Mouse (Mus musculus) lung, embryonic 16.5 days (tissue): ENCODE data around the gene Olfr975. TPM values are rescaled to one million over a fixed set of nuclear protein-coding genes. Genes with fewer than 3 reads are reported as not detected.
"Not testable (repeated sequence)": the region's sequence is repeated elsewhere in the genome, so short reads cannot be mapped to it uniquely, and the experiment has no call there.

Experiments
- ATAC-seq: fragments of 200-750 bp; cut with Nextera tagmentation; 2 replicates; pipeline ENCODE4 v1.8.0; 2017; ENCODE audit warnings: low read depth, mild to moderate bottlenecking, moderate library complexity
- H3K27ac ChIP-seq: fragments of 300-500 bp; sonication (generic); 2 replicates; pipeline ENCODE4 v1.5.1; 2014; ENCODE audit warnings: mild to moderate bottlenecking, control low read depth, low read length
- H3K27me3 ChIP-seq: fragments of 300-500 bp; sonication (generic); 2 replicates; pipeline ENCODE4 v1.6.1; 2014; ENCODE audit warnings: low read depth, low read length, mixed read lengths; ENCODE audit not compliant: control insufficient read depth, insufficient read depth
- H3K36me3 ChIP-seq: fragments of 300-500 bp; sonication (generic); 2 replicates; pipeline ENCODE4 v1.6.1; 2014; ENCODE audit warnings: low read length; ENCODE audit not compliant: control insufficient read depth, insufficient read depth
- H3K4me1 ChIP-seq: fragments of 300-500 bp; sonication (generic); replicated peaks from 2 replicates; pipeline ENCODE4 v1.6.1; 2014; ENCODE audit warnings: low read length, mixed read lengths; ENCODE audit not compliant: control insufficient read depth, insufficient read depth
- H3K4me2 ChIP-seq: fragments of 300-500 bp; sonication (generic); 2 replicates; pipeline ENCODE4 v1.6.1; 2014; ENCODE audit warnings: low read depth, low read length, control low read depth
- H3K4me3 ChIP-seq: fragments of 300-500 bp; sonication (generic); 2 replicates; pipeline ENCODE4 v1.5.1; 2014; ENCODE audit warnings: mild to moderate bottlenecking, low read length, control low read depth
- H3K9ac ChIP-seq: fragments of 300-500 bp; sonication (generic); 2 replicates; pipeline ENCODE4 v1.6.1; 2014; ENCODE audit warnings: low read length, control low read depth
- H3K9me3 ChIP-seq: fragments of 300-500 bp; sonication (generic); 2 replicates; pipeline ENCODE4 v1.6.1; 2016; ENCODE audit warnings: low read length; ENCODE audit not compliant: control insufficient read depth
- WGBS: fragments of 180-500 bp; shearing (Covaris S2); extraction: QIAGEN DNeasy Blood & Tissue Kit; methylation state at CpG from one replicate; pipeline ENCODE4 v1.1.7; 2014; 5-methylcytosine and 5-hydroxymethylcytosine counted together
- polyA plus RNA-seq: library from polyadenylated mRNA; unstranded; fragments of >200 nt; fragmentation: Nextera tagmentation; extraction: Ambion mirVana; gene quantifications from 2 replicates; pipeline ENCODE4 v1.2.1, GENCODE M21; 2015

The Olfr975 gene
- polyA plus RNA-seq, result not detected in 2 replicates

- H3K36me3 ChIP-seq, result no peaks in the 10 kb centered on the region
- 67% methylated on average over 1 of the region's 1 CpGs for WGBS
- no peak for ATAC-seq
- no peak within 1 kb of the TSS for H3K27ac ChIP-seq
- H3K4me3 ChIP-seq, result no peak within 1 kb of the TSS
- no peaks in the 10 kb centered on the region for H3K4me1 ChIP-seq
- H3K27me3 ChIP-seq, result no peaks in the 10 kb centered on the region
- H3K9me3 ChIP-seq, result no peaks in the 10 kb centered on the region
- no peak within 1 kb of the TSS for H3K9ac ChIP-seq
- H3K4me2 ChIP-seq, result no peak within 1 kb of the TSS
Measured at GRCm38 (mm10) chr9:39951946-39952345, at the start of gene Olfr975. TSS of gene Olfr975 (minus strand) at chr9:39952046.

DNA sequence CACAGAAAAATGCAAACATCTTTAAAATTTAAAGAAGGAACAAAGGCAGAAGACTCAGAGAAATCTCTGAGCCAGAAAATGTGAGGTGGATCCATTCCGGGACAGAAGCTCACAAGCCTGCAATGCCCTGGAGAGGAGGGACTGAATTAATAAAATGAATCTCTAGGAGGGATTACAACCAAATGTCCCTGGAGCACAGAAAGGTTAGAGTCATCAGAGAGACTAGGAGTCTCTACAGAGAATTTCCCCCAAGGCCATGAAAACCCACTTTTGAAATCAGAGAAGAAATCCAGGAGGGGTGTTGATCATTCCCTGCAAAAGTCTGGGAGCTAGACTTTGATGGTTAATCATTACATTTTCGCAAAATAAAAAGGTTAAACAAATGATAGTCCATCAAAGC lies 40.0 kb upstream of the Olfr975 start, which contains the start of gene Olfr978:
Gene Olfr978, plus strand, starts transcription at position 301 of the 400 bp plus-strand sequence.
- H3K9me3 ChIP-seq, result no peaks in the 10 kb centered on the region
- no peak within 1 kb of the TSS for H3K27ac ChIP-seq
- no peaks in the 10 kb centered on the region for H3K27me3 ChIP-seq
- H3K9ac ChIP-seq, result no peak within 1 kb of the TSS
- no peak for ATAC-seq
- H3K4me3 ChIP-seq, result no peak within 1 kb of the TSS
- no peaks in the 10 kb centered on the region for H3K36me3 ChIP-seq
- H3K4me2 ChIP-seq, result no peak within 1 kb of the TSS
- H3K4me1 ChIP-seq, result no peaks in the 10 kb centered on the region
- WGBS, result 83% methylated on average over 2 of the region's 2 CpGs

DNA sequence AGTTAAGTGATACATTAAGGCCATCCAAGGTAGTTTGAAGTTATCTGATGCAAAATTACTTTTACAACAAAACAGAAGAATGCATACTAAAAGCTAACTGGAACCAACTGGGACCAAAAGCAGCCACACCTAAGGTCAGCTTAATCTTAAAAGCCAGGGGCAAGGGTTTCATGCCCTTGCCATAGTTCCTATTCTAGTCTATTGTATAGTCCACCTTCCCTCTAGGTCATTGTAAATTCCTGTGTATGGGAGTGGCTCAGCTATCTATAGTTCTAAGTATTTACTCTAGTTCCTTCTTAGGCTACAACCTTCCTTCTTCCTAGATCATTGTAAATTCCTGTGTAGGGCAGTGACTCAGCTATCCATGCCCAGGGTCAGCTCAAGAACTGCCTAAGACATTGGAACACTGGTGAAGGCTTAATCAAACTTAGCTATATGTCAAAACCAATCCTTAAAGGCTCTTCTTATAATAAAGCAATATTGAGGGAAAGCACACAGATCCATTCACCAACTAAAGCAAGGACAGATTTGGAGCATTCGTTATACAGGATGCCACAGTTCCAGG lies 24.8 kb upstream of the Olfr975 start:
- not testable (repeated sequence) for H3K27ac ChIP-seq, H3K4me3 ChIP-seq, H3K36me3 ChIP-seq, ATAC-seq, H3K4me2 ChIP-seq, H3K9ac ChIP-seq, H3K9me3 ChIP-seq, H3K27me3 ChIP-seq, H3K4me1 ChIP-seq
- WGBS, result 75% methylated on average over 1 of the region's 1 CpGs

DNA sequence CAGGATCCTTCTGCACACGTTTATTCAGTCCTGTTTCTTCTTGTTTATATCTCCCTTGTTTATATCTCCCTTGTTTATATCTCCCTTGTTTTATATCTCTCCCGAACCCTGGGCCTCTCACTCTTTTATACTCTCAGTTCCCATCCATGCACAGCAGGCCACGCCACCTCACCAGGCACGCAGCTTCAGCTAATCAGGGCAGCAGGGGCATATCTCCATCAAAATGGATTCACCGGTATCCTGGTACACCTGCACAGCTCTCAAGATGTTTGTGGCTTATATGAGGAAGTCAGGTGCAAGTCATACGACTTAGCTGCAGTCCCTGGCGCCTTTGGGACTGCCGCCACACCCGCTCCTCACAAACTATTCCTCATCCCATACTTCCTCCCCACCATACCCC lies 9.2 kb upstream of the Olfr975 start, which contains the start of gene Olfr976:
Gene Olfr976, minus strand, starts transcription at position 101 of the 400 bp plus-strand sequence.
- WGBS, result 72% methylated on average over 5 of the region's 9 CpGs
- ATAC-seq, H3K4me3 ChIP-seq, H3K4me2 ChIP-seq, H3K9me3 ChIP-seq, H3K27me3 ChIP-seq, H3K4me1 ChIP-seq, H3K9ac ChIP-seq, H3K27ac ChIP-seq, H3K36me3 ChIP-seq: not testable (repeated sequence)

GRCm38 (mm10) chr9:39937201-39937600 lies 14.6 kb downstream of the Olfr975 start, which contains the start of gene Olfr974:
TSS of gene Olfr974 (plus strand) at chr9:39937501.
- WGBS, result 73% methylated on average over 1 of the region's 1 CpGs

GRCm38 (mm10) chr9:39928837-39929236 lies 23.0 kb downstream of the Olfr975 start:
- not testable (repeated sequence) for H3K27me3 ChIP-seq, H3K4me2 ChIP-seq, H3K27ac ChIP-seq, H3K4me1 ChIP-seq, H3K4me3 ChIP-seq, H3K9me3 ChIP-seq, ATAC-seq, H3K9ac ChIP-seq, H3K36me3 ChIP-seq
- WGBS, result 54% methylated on average over 1 of the region's 1 CpGs

More at GRCm38 (mm10) chr9:39937201-39937600, 14.6 kb downstream of the Olfr975 start, which contains the start of gene Olfr974:
- H3K27me3 ChIP-seq, result no peaks in the 10 kb centered on the region
- no peaks in the 10 kb centered on the region for H3K4me1 ChIP-seq
- no peak within 1 kb of the TSS for H3K4me3 ChIP-seq
- no peak within 1 kb of the TSS for H3K27ac ChIP-seq
- H3K9me3 ChIP-seq, result no peaks in the 10 kb centered on the region
- no peaks in the 10 kb centered on the region for H3K36me3 ChIP-seq
- no peak within 1 kb of the TSS for H3K9ac ChIP-seq
- no peak within 1 kb of the TSS for H3K4me2 ChIP-seq
- ATAC-seq, result no peak

DNA sequence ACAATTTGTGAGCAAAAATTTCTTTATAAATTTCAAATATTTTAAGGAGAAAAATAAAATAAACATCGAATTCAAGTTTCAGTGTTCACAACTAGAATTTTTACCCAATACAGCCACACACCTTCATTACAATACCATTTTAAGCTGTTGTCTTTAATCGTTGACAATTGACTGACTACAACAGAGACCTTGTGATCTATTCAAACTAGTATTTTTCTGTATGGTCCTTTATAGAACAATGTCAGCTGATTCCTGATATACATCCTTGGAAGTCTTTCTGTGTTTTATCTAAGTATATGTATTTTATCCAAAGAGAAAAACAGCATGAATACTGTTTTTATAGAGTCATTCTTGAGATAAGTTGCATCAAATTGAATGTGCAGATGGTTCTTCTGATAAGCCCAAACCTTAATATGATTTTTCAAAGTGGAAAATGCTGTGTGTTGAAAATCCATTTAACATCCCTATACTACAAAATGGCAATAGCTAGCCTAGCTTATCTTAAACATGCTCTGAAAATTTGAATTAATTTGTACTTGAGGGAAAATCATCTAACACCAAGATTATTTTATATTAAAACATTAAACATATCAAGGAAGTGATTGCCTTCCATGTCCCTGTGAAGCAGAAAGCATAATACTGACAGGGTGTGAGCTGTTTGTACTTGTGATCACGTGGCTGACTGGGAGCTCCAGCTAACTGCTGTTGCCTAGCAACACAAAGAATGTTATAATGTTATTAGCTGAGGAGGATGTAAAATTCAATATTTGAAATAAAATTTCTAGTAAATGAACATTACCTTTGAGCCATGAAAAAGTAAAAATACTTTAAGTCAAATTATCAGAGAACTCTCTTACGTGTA lies 23.6 kb downstream of the Olfr975 start:
- no CpG with 5 or more reads among the region's 4 CpGs for WGBS
- H3K9me3 ChIP-seq, H3K27me3 ChIP-seq, H3K4me3 ChIP-seq, H3K4me2 ChIP-seq, ATAC-seq, H3K27ac ChIP-seq, H3K9ac ChIP-seq, H3K4me1 ChIP-seq, H3K36me3 ChIP-seq: not testable (repeated sequence)

DNA sequence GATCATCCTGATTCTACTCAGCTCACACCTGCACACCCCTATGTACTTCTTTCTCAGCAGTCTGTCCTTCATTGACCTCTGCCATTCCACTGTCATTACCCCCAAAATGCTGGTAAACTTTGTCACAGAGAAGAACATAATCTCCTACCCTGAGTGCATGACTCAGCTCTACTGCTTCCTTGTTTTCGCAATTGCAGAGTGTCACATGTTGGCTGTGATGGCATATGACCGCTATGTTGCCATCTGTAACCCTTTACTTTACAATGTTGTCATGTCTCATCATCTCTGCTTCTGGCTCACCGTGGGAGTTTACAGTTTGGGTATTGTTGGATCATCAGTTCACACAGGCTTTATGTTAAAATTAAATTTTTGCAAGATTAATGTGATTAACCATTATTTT lies 41.9 kb downstream of the Olfr975 start:
- H3K9ac ChIP-seq, result no peak overlapping the region
- H3K4me3 ChIP-seq, result no peak overlapping the region
- no peak overlapping the region for H3K27ac ChIP-seq
- no peaks in the 10 kb centered on the region for H3K27me3 ChIP-seq
- H3K4me1 ChIP-seq, result no peaks in the 10 kb centered on the region
- H3K9me3 ChIP-seq, result no peaks in the 10 kb centered on the region
- H3K36me3 ChIP-seq, result no peaks in the 10 kb centered on the region
- 71% methylated on average over 3 of the region's 3 CpGs for WGBS
- no peak for ATAC-seq
- no peak overlapping the region for H3K4me2 ChIP-seq

DNA sequence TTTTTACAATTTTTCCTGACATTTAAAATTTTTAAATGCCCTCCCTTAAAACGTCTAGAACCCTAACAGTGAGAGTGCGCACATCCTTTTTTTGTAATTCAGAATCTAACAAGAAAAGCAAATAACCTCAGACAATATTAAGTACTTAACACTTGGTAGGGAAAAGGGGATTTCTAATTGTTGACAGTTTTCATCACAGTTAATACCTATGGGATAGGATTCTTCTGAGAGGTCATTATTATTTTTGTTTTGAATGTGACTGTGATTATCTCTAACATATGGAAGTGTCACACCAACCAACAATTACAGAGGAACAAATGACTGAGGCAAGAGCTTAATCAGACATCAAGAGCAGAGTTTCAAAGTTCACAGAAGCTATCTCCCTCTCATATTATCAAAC lies 44.8 kb downstream of the Olfr975 start, which contains the start of gene Olfr229:
Gene Olfr229, plus strand, starts transcription at position 301 of the 400 bp plus-strand sequence.
- Histone ChIP-seq H3K9me3 (no peaks in the 10 kb centered on the region), H3K4me2 (no peak within 1 kb of the TSS), H3K4me3 (no peak within 1 kb of the TSS), H3K27me3 (no peaks in the 10 kb centered on the region), H3K27ac (no peak within 1 kb of the TSS), H3K36me3 (no peaks in the 10 kb centered on the region), H3K4me1 (no peaks in the 10 kb centered on the region), H3K9ac (no peak within 1 kb of the TSS)
- ATAC-seq, result no peak
- WGBS, result 54% methylated on average over 2 of the region's 2 CpGs
